8 mouse cellular contexts compared by ENCODE assay signal in the genomic region with DNA sequence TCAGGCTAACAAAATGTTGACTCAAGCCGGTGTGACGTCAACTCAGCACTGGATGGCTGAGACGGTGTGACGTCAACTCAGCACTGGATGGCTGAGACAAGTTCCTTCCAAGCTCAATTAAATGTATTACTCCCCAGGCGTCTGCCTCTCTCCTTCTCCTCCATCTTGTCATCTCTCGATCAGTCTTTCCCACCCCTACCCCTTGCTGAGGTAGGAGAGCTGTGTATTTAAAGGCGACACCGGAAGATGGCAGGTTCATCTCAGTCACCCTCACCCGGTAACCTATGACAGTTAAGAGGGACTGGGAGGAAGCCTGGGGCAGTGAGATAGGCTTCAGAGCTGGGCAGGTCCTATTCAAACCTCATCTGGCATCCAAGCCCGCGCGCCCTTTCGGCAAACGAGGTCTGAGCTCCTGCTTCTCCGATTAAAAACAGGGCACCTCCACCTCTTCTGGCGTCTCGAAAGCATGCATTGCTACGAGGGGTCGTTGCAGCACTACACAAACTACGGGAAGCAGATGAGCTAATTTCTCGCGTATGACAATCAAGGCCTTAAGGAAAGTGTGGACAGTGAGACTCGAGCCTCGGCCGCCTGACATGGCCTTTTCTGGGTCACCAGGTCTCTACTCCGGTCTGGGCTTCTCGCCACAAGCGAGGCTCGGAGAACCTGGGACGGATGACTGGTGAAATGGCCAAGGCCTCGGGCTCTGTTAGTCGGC. TPM values are rescaled to one million over a fixed set of nuclear protein-coding genes. Genes with fewer than 3 reads are reported as not detected.
A peak's percentile ranks its signal among the peaks of the same experiment; 100 is the strongest.
DNase-seq lines count a peak whose midpoint lies in the region; ATAC-seq and TF ChIP-seq lines count a peak whose summit lies in the region.

No protein-coding gene starts in this region.

- H3K36me3 ChIP-seq in kidney, embryonic 14.5 days (ENCODE audit: control insufficient read depth, insufficient read depth, low read length): no peaks in the 10 kb centered on the region
- no peaks in the 10 kb centered on the region for H3K36me3 ChIP-seq in forebrain, embryonic 11.5 days (ENCODE audit: control insufficient read depth, insufficient read depth, low read length)
- H3K36me3 ChIP-seq in kidney, postnatal 0 days (ENCODE audit: insufficient read depth, low read length): no peaks in the 10 kb centered on the region
- no peaks in the 10 kb centered on the region for H3K36me3 ChIP-seq in midbrain, embryonic 16.5 days (ENCODE audit: control insufficient read depth, insufficient read depth, low read length)

- 0 out of 2 replicates have a peak, but pooled peaks have one; percentile 26 for ATAC-seq in kidney, embryonic 14.5 days (ENCODE audit: low FRiP score, low TSS enrichment)
- peak; percentile 40 for ATAC-seq in forebrain, embryonic 11.5 days (replicated peaks; ENCODE audit: low FRiP score)
- 0 out of 2 replicates have a peak, but pooled peaks have one; percentile 12 for ATAC-seq in kidney, postnatal 0 days (replicated peaks; ENCODE audit: low FRiP score, low read depth)
- peak; percentile 36 for ATAC-seq in midbrain, embryonic 16.5 days
- no peak for ATAC-seq in frontal cortex, adult (ENCODE audit: low TSS enrichment)

- peaks cover 11% of the 10 kb centered on the region; the same call in 1 of the 2 replicates for H3K4me1 ChIP-seq in kidney, embryonic 14.5 days (ENCODE audit: control insufficient read depth, insufficient read depth, low read length)
- H3K4me1 ChIP-seq in forebrain, embryonic 11.5 days (replicated peaks; ENCODE audit: control insufficient read depth, insufficient read depth, low read length): peaks cover 3% of the 10 kb centered on the region; the same call in 1 of the 2 replicates
- H3K4me1 ChIP-seq in kidney, postnatal 0 days (replicated peaks; ENCODE audit: insufficient read depth, low read length): no peaks in the 10 kb centered on the region; the same call in 1 of the 2 replicates
- H3K4me1 ChIP-seq in midbrain, embryonic 16.5 days (ENCODE audit: control insufficient read depth, insufficient read depth, low read length): peaks cover 7% of the 10 kb centered on the region

- H3K4me2 ChIP-seq in kidney, embryonic 14.5 days (replicated peaks; ENCODE audit: low read depth, low read length): peak overlapping the region; percentile 90
- peak overlapping the region; percentile 94 for H3K4me2 ChIP-seq in forebrain, embryonic 11.5 days (ENCODE audit: low read depth, low read length, severe bottlenecking)
- peak overlapping the region; percentile 89 for H3K4me2 ChIP-seq in kidney, postnatal 0 days (ENCODE audit: low read length)
- H3K4me2 ChIP-seq in midbrain, embryonic 16.5 days (ENCODE audit: low read length): peak overlapping the region; percentile 74

- peak overlapping the region; percentile 83 for H3K9ac ChIP-seq in kidney, embryonic 14.5 days (ENCODE audit: low read depth, low read length)
- peak overlapping the region; percentile 79 for H3K9ac ChIP-seq in forebrain, embryonic 11.5 days (ENCODE audit: low read length)
- peak overlapping the region; percentile 66 for H3K9ac ChIP-seq in kidney, postnatal 0 days (ENCODE audit: low read depth, low read length)
- H3K9ac ChIP-seq in midbrain, embryonic 16.5 days (ENCODE audit: low read depth, low read length): peak overlapping the region; percentile 74

- H3K27ac ChIP-seq in kidney, embryonic 14.5 days (ENCODE audit: low read depth, low read length): peak overlapping the region; percentile 77
- peak overlapping the region; percentile 37; the same call in 1 of the 2 replicates for H3K27ac ChIP-seq in forebrain, embryonic 11.5 days (ENCODE audit: low read depth, low read length)
- peak overlapping the region; percentile 38; the same call in 1 of the 2 replicates for H3K27ac ChIP-seq in kidney, postnatal 0 days
- no peak overlapping the region for H3K27ac ChIP-seq in midbrain, embryonic 16.5 days (ENCODE audit: low read length)

- H3K27me3 ChIP-seq in kidney, embryonic 14.5 days (ENCODE audit: control insufficient read depth, insufficient read depth, low read length): no peaks in the 10 kb centered on the region
- no peaks in the 10 kb centered on the region for H3K27me3 ChIP-seq in forebrain, embryonic 11.5 days (ENCODE audit: control insufficient read depth, insufficient read depth, low read length)
- H3K27me3 ChIP-seq in kidney, postnatal 0 days (ENCODE audit: insufficient read depth, low read length): no peaks in the 10 kb centered on the region
- H3K27me3 ChIP-seq in midbrain, embryonic 16.5 days (ENCODE audit: control insufficient read depth, insufficient read depth, low read depth, low read length): no peaks in the 10 kb centered on the region

- no peaks in the 10 kb centered on the region for H3K9me3 ChIP-seq in kidney, embryonic 14.5 days (ENCODE audit: control insufficient read depth, low read length)
- H3K9me3 ChIP-seq in forebrain, embryonic 11.5 days (ENCODE audit: control insufficient read depth, low read length): no peaks in the 10 kb centered on the region
- no peaks in the 10 kb centered on the region for H3K9me3 ChIP-seq in kidney, postnatal 0 days (replicated peaks; ENCODE audit: low read length)
- H3K9me3 ChIP-seq in midbrain, embryonic 16.5 days (replicated peaks; ENCODE audit: control insufficient read depth, low read length, poor library complexity, severe bottlenecking): no peaks in the 10 kb centered on the region

- WGBS in kidney, embryonic 14.5 days: 1% methylated on average over 32 of the region's 32 CpGs
- WGBS in forebrain, embryonic 11.5 days: 2% methylated on average over 32 of the region's 32 CpGs
- under 1% methylated on average over 32 of the region's 32 CpGs for WGBS in kidney, postnatal 0 days
- 2% methylated on average over 32 of the region's 32 CpGs for WGBS in midbrain, embryonic 16.5 days

- H3K4me3 ChIP-seq in kidney, embryonic 14.5 days (ENCODE audit: low read length): peak overlapping the region; percentile 61
- peak overlapping the region; percentile 78 for H3K4me3 ChIP-seq in forebrain, embryonic 11.5 days (ENCODE audit: low read depth, low read length)
- H3K4me3 ChIP-seq in kidney, postnatal 0 days (replicated peaks; ENCODE audit: low read depth, low read length): peak overlapping the region; percentile 61
- peak overlapping the region; percentile 76 for H3K4me3 ChIP-seq in midbrain, embryonic 16.5 days (ENCODE audit: low read depth, low read length)

- TF ChIP-seq CTCF in kidney, postnatal 0 days (IDR thresholded peaks at IDR 0.05; ENCODE audit: low read depth): no peak

- DNase-seq in kidney, postnatal 10 days: no peak
- peak; percentile 82 for DNase-seq in R1 (ENCODE audit: low read depth, low spot score)
- peak; percentile 71 for DNase-seq in forebrain, embryonic 11.5 days (ENCODE audit: low spot score)
- peak; percentile 36 for DNase-seq in kidney, postnatal 0 days (ENCODE audit: low spot score)
- peak; percentile 50 for DNase-seq in thymus, postnatal 25 days

RNA-seq across cellular contexts. Expression of gene Blm, which starts 0.5 kb away (rescaled TPM):
- 24.1 and 34.5 TPM in 2 replicates for polyA plus RNA-seq in kidney, embryonic 14.5 days (2014; fragmentation: Nextera tagmentation; extraction: Ambion mirVana)
- 50.4 and 53.0 TPM in 2 replicates for polyA plus RNA-seq in forebrain, embryonic 11.5 days (2014; fragmentation: Nextera tagmentation; extraction: Ambion mirVana)
- polyA plus RNA-seq in kidney, postnatal 0 days (2015; fragmentation: Nextera tagmentation; extraction: Ambion mirVana): 6.7 and 8.5 TPM in 2 replicates
- 6.8 and 8.7 TPM in 2 replicates for polyA plus RNA-seq in midbrain, embryonic 16.5 days (2015; fragmentation: Nextera tagmentation; extraction: Ambion mirVana)
